Mouse (Mus musculus) midbrain, embryonic 11.5 days (tissue): Measurements from ENCODE around the gene Gart. TPM values are rescaled to one million over a fixed set of nuclear protein-coding genes. Genes with fewer than 3 reads are reported as not detected.

Source experiments
- ATAC-seq: fragments of 200-750 bp; cut with Nextera tagmentation; 2 replicates; pipeline ENCODE4 v1.8.0; 2017; ENCODE audit warnings: moderate TSS enrichment, moderate library complexity; ENCODE audit not compliant: low FRiP score
- DNase-seq: peaks from one replicate; pipeline ENCODE4 v3.0.0; 2015; ENCODE audit warnings: low spot score; ENCODE audit errors: missing footprints
- H3K27ac ChIP-seq: fragments of 300-500 bp; sonication (generic); 2 replicates; pipeline ENCODE4 v1.5.1; 2014; ENCODE audit warnings: low read depth, low read length
- H3K27me3 ChIP-seq: fragments of 300-500 bp; sonication (generic); 2 replicates; pipeline ENCODE4 v1.6.1; 2014; ENCODE audit warnings: mild to moderate bottlenecking, low read length, moderate library complexity, mixed read lengths; ENCODE audit not compliant: control insufficient read depth, insufficient read depth
- H3K36me3 ChIP-seq: fragments of 300-500 bp; sonication (generic); 2 replicates; pipeline ENCODE4 v1.6.1; 2014; ENCODE audit warnings: mild to moderate bottlenecking, low read length, moderate library complexity, mixed read lengths; ENCODE audit not compliant: control insufficient read depth, insufficient read depth
- H3K4me1 ChIP-seq: fragments of 300-500 bp; sonication (generic); 2 replicates; pipeline ENCODE4 v1.6.1; 2014; ENCODE audit warnings: low read length; ENCODE audit not compliant: control insufficient read depth, insufficient read depth
- H3K4me2 ChIP-seq: fragments of 300-500 bp; sonication (generic); 2 replicates; pipeline ENCODE4 v1.6.1; 2014; ENCODE audit warnings: mild to moderate bottlenecking, moderate library complexity
- H3K4me3 ChIP-seq: fragments of 300-500 bp; sonication (generic); 2 replicates; pipeline ENCODE4 v1.5.1; 2014; ENCODE audit warnings: low read depth, low read length
- H3K9ac ChIP-seq: fragments of 300-500 bp; sonication (generic); 2 replicates; pipeline ENCODE4 v1.6.1; 2014; ENCODE audit warnings: low read length
- H3K9me3 ChIP-seq: fragments of 300-500 bp; sonication (generic); 2 replicates; pipeline ENCODE4 v1.6.1; 2016; ENCODE audit warnings: low read length; ENCODE audit not compliant: control insufficient read depth
- WGBS: fragments of 180-500 bp; shearing (Covaris S2); extraction: QIAGEN DNeasy Blood & Tissue Kit; methylation state at CpG from one replicate; pipeline ENCODE4 v1.1.7; 2014; 5-methylcytosine and 5-hydroxymethylcytosine counted together
- polyA plus RNA-seq: library from polyadenylated mRNA; unstranded; fragments of >200 nt; fragmentation: Nextera tagmentation; extraction: Ambion mirVana; gene quantifications from 2 replicates; pipeline ENCODE4 v1.2.1, GENCODE M21; 2014

Gart gene
- polyA plus RNA-seq, 1 experiment from 2014 or later, result 111 TPM

DNA sequence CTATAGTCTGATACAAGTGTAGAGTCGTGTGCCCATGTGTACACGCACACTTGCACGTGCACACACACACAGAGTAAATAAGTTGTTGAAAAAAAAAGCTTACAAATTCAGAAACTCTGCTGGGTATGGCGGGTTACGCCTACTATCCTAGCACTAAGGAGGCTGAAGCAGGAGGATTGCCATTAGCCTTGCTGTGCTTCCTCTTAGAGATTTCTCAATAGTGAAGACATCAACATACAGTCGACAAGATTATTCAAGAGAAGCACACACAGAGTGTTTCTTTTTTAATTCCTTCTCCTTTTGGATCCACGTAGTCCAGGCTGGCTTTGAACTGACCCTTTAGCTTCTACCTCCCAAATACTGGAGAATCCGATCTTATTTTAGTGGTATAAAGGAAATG, 6.6 kb downstream of the Gart start:
- Histone ChIP-seq H3K9ac (no peak overlapping the region), H3K27me3 (no peaks in the 10 kb centered on the region), H3K9me3 (no peaks in the 10 kb centered on the region), H3K4me2 (no peak overlapping the region), H3K4me3 (no peak overlapping the region), H3K27ac (no peak overlapping the region), H3K4me1 (no peaks in the 10 kb centered on the region), H3K36me3 (peaks cover 19% of the 10 kb centered on the region)
- WGBS, result 95% methylated on average over 8 of the region's 8 CpGs
- ATAC-seq, result no peak
- DNase-seq, result no peak

DNA sequence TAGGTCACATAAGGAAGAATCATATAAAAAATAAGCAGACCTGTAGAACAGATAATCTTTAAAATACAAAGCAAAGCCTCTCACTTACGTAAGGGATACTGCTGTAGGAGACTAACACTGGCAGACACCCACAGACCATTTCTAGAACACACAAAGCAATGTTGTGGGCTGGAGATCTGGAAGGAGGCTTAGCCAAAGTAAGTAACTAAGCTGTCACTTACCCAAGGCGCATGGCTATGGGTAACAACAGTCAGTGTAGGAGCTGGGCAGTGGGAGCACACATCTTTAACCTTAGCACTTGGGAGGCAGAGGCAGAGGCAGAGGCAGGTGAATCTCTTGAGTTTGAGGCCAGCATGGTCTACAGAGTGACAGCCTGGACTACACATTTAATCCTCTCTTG, 7.1 kb downstream of the Gart start:
- no peak overlapping the region for H3K27ac ChIP-seq
- no peaks in the 10 kb centered on the region for H3K4me1 ChIP-seq
- H3K4me3 ChIP-seq, result no peak overlapping the region
- H3K9ac ChIP-seq, result no peak overlapping the region
- H3K27me3 ChIP-seq, result no peaks in the 10 kb centered on the region
- H3K9me3 ChIP-seq, result no peaks in the 10 kb centered on the region
- peaks cover 19% of the 10 kb centered on the region for H3K36me3 ChIP-seq
- WGBS, result 94% methylated on average over 2 of the region's 2 CpGs
- no peak for ATAC-seq
- DNase-seq, result no peak
- no peak overlapping the region for H3K4me2 ChIP-seq

DNA sequence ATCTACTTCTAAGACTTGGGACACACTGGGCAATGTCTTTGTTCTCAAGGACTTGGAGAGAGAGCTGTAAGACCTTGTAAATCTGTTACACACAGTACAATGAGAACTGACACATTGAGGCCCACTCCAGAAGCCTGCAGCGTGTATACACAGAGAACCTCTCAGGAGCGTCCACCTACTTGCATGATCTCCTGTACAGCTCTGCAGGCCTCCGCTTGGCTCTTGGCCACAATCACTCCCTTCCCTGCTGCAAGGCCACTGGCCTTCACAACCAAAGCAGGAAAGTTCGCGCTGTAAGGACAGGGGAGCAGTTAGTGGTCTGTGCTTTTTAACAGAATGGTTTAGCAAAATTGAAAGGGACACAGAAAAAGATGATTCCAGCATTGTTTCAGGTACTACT, 7.6 kb downstream of the Gart start:
- H3K4me2 ChIP-seq, result no peak overlapping the region
- H3K27ac ChIP-seq, result no peak overlapping the region
- H3K4me3 ChIP-seq, result no peak overlapping the region
- ATAC-seq (no peak), DNase-seq (no peak)
- no peaks in the 10 kb centered on the region for H3K27me3 ChIP-seq
- H3K9me3 ChIP-seq, result no peaks in the 10 kb centered on the region
- no peak overlapping the region for H3K9ac ChIP-seq
- H3K36me3 ChIP-seq, result peaks cover 19% of the 10 kb centered on the region
- no peaks in the 10 kb centered on the region for H3K4me1 ChIP-seq
- WGBS, result 94% methylated on average over 5 of the region's 5 CpGs

DNA sequence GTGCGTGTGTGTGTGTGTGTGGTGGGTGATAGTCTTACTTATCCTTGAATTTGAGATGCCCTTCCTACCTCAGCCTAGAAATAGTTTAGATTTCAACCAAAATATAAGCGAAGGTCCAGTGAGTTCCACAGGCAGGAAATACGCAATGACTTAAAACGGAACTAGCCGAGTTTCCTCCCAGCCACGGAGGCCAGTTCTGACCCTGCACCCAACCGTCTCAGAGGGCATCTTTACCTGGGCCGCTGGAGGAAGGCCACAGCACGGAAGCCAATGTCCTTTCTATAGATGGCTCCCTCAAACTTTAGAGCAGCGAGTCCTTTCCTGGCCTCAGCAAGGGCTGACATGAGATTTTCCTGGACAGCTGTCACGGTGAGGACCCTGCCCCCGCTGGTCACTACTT, 13.1 kb downstream of the Gart start:
- no peak overlapping the region for H3K4me2 ChIP-seq
- H3K4me1 ChIP-seq, result no peaks in the 10 kb centered on the region
- no peaks in the 10 kb centered on the region for H3K9me3 ChIP-seq
- no peak overlapping the region for H3K9ac ChIP-seq
- H3K4me3 ChIP-seq, result no peak overlapping the region
- no peak overlapping the region for H3K27ac ChIP-seq
- H3K36me3 ChIP-seq, result peaks cover 25% of the 10 kb centered on the region
- WGBS, result 94% methylated on average over 12 of the region's 12 CpGs
- no peaks in the 10 kb centered on the region for H3K27me3 ChIP-seq
- DNase-seq (no peak), ATAC-seq (no peak)

DNA sequence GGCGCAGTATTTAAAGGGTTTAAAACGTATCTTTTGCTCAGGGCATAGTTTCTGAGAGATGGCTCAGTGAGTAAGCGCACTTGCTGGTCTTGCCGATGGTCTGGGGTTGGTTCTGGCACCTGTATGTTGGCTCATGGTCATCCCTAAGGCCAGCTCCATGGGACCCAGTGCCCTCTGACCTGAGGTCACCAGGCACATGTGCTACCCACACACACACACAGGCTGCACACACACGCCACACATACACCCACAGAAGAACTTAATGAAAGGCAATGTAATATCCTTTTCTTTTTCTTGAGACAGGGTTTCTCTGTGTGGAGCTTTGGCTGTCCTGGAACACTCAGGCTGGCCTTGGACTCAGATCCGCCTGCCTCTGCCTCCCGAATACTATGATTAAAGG, 13.8 kb downstream of the Gart start:
- Histone ChIP-seq H3K9me3 (no peaks in the 10 kb centered on the region), H3K36me3 (peaks cover 27% of the 10 kb centered on the region)
- ATAC-seq, result no peak

DNA sequence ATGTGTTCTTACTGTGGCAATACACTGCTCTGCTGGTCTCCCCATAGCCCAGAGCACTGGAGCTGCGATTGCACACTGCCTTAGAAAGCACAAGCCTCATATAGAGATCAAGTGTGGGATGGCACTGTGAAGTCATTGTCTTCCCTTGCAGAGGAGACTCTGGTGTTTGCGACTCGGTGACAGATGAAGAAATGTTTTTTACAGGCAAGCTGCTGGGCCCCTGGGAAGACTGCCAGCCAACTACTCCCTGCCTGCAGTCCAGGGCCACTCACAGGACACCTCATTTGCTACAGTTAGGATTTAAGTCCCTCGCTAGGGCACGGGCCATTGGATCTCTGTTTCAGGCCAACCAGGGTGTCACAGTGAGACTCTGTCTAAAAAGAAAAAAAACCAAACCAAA, 14.3 kb downstream of the Gart start:
- DNase-seq (no peak), ATAC-seq (no peak)
- H3K27ac ChIP-seq, result no peak overlapping the region
- peaks cover 28% of the 10 kb centered on the region for H3K36me3 ChIP-seq
- no peaks in the 10 kb centered on the region for H3K27me3 ChIP-seq
- WGBS, result 91% methylated on average over 5 of the region's 5 CpGs
- H3K4me2 ChIP-seq, result no peak overlapping the region
- H3K4me3 ChIP-seq, result no peak overlapping the region
- H3K4me1 ChIP-seq, result no peaks in the 10 kb centered on the region
- H3K9me3 ChIP-seq, result no peaks in the 10 kb centered on the region
- H3K9ac ChIP-seq, result no peak overlapping the region

More for the DNA sequence above, 13.8 kb downstream of the Gart start:
- DNase-seq, result no peak
- WGBS, result 97% methylated on average over 7 of the region's 7 CpGs
- no peak overlapping the region for H3K4me2 ChIP-seq
- H3K27me3 ChIP-seq, result no peaks in the 10 kb centered on the region
- H3K4me1 ChIP-seq, result no peaks in the 10 kb centered on the region
- H3K27ac ChIP-seq, result no peak overlapping the region
- H3K9ac ChIP-seq, result no peak overlapping the region
- no peak overlapping the region for H3K4me3 ChIP-seq

DNA sequence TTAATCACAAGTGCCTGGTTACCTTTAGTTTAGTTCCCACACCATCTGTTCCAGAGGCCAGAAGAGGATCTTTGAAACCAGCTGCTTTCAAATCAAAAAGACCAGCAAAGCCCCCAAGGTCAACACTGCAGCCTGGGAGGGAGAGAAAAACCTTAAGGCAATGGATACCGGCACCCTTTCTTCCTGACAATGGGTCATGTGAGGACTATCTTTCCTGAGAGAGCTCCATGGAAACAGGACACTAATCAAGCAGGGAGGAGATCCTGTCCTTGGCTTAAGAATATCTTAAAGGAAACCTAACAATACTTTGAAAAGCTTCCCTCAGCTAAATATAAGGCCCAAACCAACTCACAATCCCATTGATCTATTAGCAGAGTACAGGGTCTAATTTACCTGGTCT, 16.2 kb downstream of the Gart start:
- H3K27ac ChIP-seq, result no peak overlapping the region
- WGBS, result 80% methylated on average over 1 of the region's 1 CpGs
- no peaks in the 10 kb centered on the region for H3K4me1 ChIP-seq
- H3K36me3 ChIP-seq, result peaks cover 21% of the 10 kb centered on the region
- ATAC-seq (no peak), DNase-seq (no peak)
- H3K9me3 ChIP-seq, result no peaks in the 10 kb centered on the region
- no peak overlapping the region for H3K9ac ChIP-seq
- no peak overlapping the region for H3K4me2 ChIP-seq
- H3K4me3 ChIP-seq, result no peak overlapping the region
- no peaks in the 10 kb centered on the region for H3K27me3 ChIP-seq

DNA sequence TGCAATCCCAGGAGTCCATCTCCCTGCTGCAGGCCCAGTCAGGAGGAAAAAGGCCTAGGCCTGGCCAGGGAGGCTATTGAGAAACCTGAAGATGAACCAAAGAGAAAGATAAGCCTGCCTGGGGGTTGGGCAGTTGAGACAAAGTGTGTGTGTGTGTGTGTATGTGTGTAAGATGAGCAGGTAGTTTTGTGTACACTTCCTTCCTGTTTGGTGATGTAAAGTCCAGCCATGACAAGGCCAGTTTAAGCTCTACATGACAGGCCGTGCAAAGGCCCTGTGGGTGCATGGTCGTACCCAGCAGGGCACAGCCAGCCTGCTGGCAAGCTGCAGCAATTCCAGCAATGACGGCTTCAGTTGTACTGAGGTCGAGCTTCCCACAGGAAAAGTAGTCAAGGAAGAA, 17.0 kb downstream of the Gart start:
- WGBS, result 98% methylated on average over 4 of the region's 4 CpGs
- DNase-seq (no peak), ATAC-seq (no peak)
- Histone ChIP-seq H3K4me3 (no peak overlapping the region), H3K27ac (no peak overlapping the region), H3K4me1 (no peaks in the 10 kb centered on the region), H3K4me2 (no peak overlapping the region), H3K9me3 (no peaks in the 10 kb centered on the region), H3K27me3 (no peaks in the 10 kb centered on the region), H3K9ac (no peak overlapping the region), H3K36me3 (peaks cover 26% of the 10 kb centered on the region)

DNA sequence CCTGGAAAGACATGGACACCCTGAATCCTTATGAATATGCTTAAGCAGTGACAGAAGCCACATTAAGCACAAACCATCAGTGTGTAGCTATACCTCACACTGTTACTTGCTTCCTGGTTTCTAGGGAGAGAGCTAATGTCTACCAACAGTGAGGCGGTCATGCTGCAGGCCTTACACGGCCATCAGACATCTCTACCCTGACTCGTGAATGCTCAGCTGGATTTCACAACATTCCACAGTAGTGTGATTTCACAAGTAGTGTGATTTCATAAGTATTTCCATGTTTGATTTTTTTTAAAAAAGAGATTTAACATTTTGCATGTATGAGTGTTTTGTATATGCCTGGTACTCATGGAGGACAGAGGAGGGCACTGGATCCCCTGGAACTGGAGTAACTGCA, 18.1 kb downstream of the Gart start:
- no peak overlapping the region for H3K9ac ChIP-seq
- H3K9me3 ChIP-seq, result no peaks in the 10 kb centered on the region
- peaks cover 31% of the 10 kb centered on the region for H3K36me3 ChIP-seq
- H3K4me3 ChIP-seq, result no peak overlapping the region
- H3K4me1 ChIP-seq, result no peaks in the 10 kb centered on the region
- ATAC-seq (no peak), DNase-seq (no peak)
- no peaks in the 10 kb centered on the region for H3K27me3 ChIP-seq
- WGBS, result 89% methylated on average over 3 of the region's 3 CpGs
- H3K4me2 ChIP-seq, result no peak overlapping the region
- no peak overlapping the region for H3K27ac ChIP-seq

DNA sequence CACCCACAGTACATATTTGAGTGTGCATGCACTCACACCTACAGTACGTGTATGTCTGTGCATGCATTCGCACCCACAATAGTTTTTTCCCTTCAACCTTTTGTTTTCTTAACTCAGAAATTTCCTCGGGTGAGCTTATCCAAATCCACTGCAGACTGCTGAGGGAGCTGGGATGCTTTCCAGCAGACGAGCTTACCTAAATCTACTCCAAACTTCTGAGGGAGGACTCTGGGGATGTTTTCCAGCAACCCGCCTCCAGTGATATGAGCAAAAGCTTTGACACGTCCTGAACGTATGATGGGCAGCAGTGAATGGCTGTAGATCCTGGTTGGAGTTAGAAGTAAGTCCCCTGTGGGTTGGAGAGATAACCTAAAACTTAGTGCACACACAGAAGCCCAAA, 18.9 kb downstream of the Gart start:
- WGBS, result 91% methylated on average over 7 of the region's 7 CpGs
- no peak overlapping the region for H3K27ac ChIP-seq

More for the DNA sequence above, 18.9 kb downstream of the Gart start:
- no peak for DNase-seq
- H3K36me3 ChIP-seq, result peaks cover 27% of the 10 kb centered on the region
- ATAC-seq, result no peak
- H3K27me3 ChIP-seq, result no peaks in the 10 kb centered on the region
- no peak overlapping the region for H3K4me3 ChIP-seq
- H3K4me2 ChIP-seq, result no peak overlapping the region
- no peaks in the 10 kb centered on the region for H3K9me3 ChIP-seq
- H3K4me1 ChIP-seq, result no peaks in the 10 kb centered on the region
- H3K9ac ChIP-seq, result no peak overlapping the region
